Mouse (Mus musculus): ENCODE results near the gene Rhoh.

- TF ChIP-seq CTCF (conservative IDR thresholded peaks at IDR 0.05; ENCODE audit: insufficient read depth, insufficient read length, low read depth, low read length) (no peak), POLR2A (IDR thresholded peaks at IDR 0.05; ENCODE audit: low read depth, low read length) (no peak)
These were observed 60.6 kb downstream of the Rhoh start for GRCm38 (mm10) chr5:65921477-65922138.
